Mouse (Mus musculus) central nervous system, embryonic 14 days (tissue): ENCODE data around the gene Gm7978. TPM values are rescaled to one million over a fixed set of nuclear protein-coding genes. Genes with fewer than 3 reads are reported as not detected.

Experiments used
- polyA plus RNA-seq: library from polyadenylated mRNA; depleted of rRNA; stranded (reverse); fragments of >200 nt; gene quantifications from 2 replicates; pipeline ENCODE4 v1.2.3, GENCODE M21; 2012; rRNA removed

Gm7978 gene
- not detected in 2 replicates for polyA plus RNA-seq

DNA sequence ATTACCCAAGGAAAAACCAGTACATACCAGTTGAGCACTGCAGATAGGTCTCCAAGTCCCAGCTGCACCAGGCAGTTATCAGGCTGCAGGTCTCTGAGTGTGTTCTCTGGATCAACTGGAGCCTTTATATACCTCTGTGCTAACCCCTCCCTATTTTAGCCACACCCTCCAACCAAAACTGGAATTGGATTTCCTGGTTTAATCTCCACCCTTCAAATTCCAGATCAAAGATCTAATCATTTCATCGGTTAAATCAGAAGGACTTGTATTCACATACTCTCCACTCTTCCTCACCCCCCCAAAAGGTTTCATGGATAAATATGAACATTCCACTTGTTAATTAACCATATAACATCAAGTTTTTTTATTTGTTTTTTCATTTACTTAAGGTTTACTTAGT is at the start of gene Gm7978:
Gm7978 (minus strand) TSS at position 101 of the 400 bp plus-strand sequence.

DNA sequence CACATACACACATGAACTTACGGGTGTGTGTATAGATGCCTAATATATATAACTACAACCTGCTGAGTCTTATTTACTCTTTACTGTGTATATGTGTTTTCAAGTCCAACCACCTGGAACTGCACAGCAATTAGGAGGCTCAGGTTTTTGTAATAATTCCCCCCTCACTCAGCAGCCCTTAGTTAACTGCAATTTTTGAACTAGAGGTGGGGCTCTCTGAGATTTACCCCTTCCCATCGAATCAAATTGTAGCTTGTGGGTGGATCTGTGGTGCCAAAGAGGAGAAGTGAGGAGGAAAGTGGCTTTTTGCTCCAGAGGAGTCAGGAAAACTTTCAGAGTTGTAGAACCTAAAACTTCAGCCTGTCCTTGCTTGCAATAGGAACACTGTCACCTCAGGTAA is 39.7 kb upstream of the Gm7978 start, which contains the start of gene E330014E10Rik:
E330014E10Rik (plus strand) TSS at position 301 of the 400 bp plus-strand sequence.

DNA sequence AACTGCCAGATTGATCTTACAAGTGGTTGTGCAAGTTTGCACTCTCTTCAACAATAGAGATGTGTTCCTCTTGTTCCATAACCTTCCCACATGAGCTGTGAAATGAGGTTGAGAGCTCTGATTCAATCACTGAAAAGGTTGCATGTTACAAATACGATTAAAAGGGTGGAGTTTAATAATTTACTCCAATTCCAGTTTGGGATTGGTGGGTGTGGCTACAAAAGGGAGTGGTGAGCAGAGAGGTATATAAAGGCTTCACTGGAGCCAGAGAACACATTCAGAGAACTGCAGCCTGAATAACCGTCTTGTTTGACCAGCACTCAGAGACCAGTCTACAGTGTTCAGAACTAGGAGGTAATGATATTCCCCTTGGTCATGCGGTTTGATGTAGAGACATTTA is 5.7 kb upstream of the Gm7978 start, which contains the start of gene Gm7982:
Gm7982 (plus strand) TSS at position 301 of the 400 bp plus-strand sequence.

Other genes with a start within 250 kb of the Gm7978 start
- gene Gm3286, start 225.4 kb downstream of the Gm7978 start, polyA plus RNA-seq, result not detected in 2 replicates
- not detected in 2 replicates for gene Gm7971, start 141.3 kb downstream of the Gm7978 start, polyA plus RNA-seq
- not detected in 2 replicates for gene Gm7982, start 5.8 kb upstream of the Gm7978 start, polyA plus RNA-seq
- not detected in 2 replicates for gene E330014E10Rik, start 39.8 kb upstream of the Gm7978 start, polyA plus RNA-seq
- 0.05 and 1.4 TPM in 2 replicates for gene Cxcl13, start 220.8 kb upstream of the Gm7978 start, polyA plus RNA-seq